Mouse (Mus musculus): Measurements from ENCODE around the gene Itsn2. TPM values are rescaled to one million over a fixed set of nuclear protein-coding genes. Genes with fewer than 3 reads are reported as not detected.

Itsn2 gene
- total RNA-seq, 2 experiments from 2014 or later = 72.4 to 74.2 TPM

Other genes with a start within 250 kb of the Itsn2 start
- gene Ncoa1, start 115.5 kb upstream of the Itsn2 start, total RNA-seq (2021) = 100 to 1,000 TPM; 106 to 110 TPM
- not detected for gene Gm3625, start 289 bp downstream of the Itsn2 start, total RNA-seq (2021)
- 1 to 10 TPM; 1.7 to 1.9 TPM for gene Fam228a, start 145.8 kb downstream of the Itsn2 start, total RNA-seq (2021)
- gene Pfn4, start 176.4 kb downstream of the Itsn2 start, total RNA-seq (2021) = 10 to 100 TPM; 10.8 to 11.0 TPM
- 10 to 100 TPM; 15.0 to 24.1 TPM for gene Fam228b, start 176.6 kb downstream of the Itsn2 start, total RNA-seq (2021)
- 10 to 100 TPM; 72.6 to 84.1 TPM for gene Sf3b6, start 224.9 kb downstream of the Itsn2 start, total RNA-seq (2021)
- gene Fkbp1b, start 249.0 kb downstream of the Itsn2 start, total RNA-seq (2021) = 10 to 100 TPM; 44.3 to 48.2 TPM

All from left cerebral cortex, adult 18-20 months (tissue).